Mouse (Mus musculus): ENCODE results near the gene 4930544D05Rik. TPM values are rescaled to one million over a fixed set of nuclear protein-coding genes. Genes with fewer than 3 reads are reported as not detected.
A peak's percentile ranks its signal among the peaks of the same experiment; 100 is the strongest.

Gene 4930544D05Rik
- total RNA-seq, 2 experiments from 2014 or later = not detected

- intact Hi-C loops (cut with DNase I) = no loop called here
- no peak for DNase-seq
Measured at GRCm38 (mm10) chr11:70638293-70638692, 22.6 kb downstream of the 4930544D05Rik start.

DNA sequence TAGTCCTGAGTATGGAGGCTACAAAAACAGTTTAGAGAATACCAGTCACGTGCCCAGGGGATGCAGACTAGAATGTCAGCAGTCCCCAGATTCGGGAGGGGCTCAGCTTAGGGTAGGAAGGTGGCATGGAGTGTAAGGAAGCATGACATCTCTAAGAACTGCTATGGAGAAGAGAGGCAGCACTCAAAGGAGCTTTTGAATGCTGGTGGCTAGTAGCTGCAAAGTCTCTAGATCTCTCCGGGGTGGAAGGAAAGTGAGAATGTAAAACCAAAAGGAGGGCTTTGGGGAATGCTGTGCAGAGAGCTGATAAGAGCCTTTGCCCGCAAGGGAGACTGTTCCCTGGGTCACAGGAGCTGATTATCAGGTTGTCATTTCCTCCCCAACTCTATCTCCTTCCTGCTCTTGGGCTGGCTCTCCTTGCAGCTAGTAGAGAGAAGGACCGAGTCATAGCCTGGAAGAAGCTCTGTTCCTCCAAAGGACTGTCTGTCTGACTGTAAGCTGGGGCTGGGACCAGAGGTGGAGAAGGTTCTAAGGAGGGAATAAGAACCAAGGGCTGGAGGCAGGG, 23.1 kb downstream of the 4930544D05Rik start, which contains the start of gene Gp1ba:
Gene Gp1ba, plus strand, starts transcription at position 409 of the 565 bp plus-strand sequence.
- intact Hi-C loops (cut with DNase I) = no loop called here
- no peak for DNase-seq

- no peak for DNase-seq
- intact Hi-C loops (cut with DNase I) = no loop called here
Measured at GRCm38 (mm10) chr11:70639976-70640375, 24.3 kb downstream of the 4930544D05Rik start.

DNA sequence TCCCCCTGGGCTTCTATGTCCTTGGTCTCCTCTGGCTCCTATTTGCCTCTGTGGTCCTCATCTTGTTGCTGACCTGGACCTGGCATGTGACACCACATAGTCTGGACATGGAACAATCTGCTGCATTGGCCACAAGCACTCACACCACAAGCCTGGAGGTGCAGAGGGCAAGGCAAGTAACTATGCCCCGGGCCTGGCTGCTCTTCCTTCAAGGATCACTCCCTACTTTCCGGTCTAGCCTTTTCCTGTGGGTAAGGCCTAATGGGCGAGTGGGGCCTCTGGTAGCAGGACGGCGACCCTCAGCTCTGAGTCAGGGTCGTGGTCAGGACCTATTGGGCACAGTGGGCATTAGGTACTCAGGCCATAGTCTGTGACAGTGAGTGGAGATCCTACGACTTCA, 25.6 kb downstream of the 4930544D05Rik start:
- DNase-seq = no peak
- intact Hi-C loops (cut with DNase I) = no loop called here

DNA sequence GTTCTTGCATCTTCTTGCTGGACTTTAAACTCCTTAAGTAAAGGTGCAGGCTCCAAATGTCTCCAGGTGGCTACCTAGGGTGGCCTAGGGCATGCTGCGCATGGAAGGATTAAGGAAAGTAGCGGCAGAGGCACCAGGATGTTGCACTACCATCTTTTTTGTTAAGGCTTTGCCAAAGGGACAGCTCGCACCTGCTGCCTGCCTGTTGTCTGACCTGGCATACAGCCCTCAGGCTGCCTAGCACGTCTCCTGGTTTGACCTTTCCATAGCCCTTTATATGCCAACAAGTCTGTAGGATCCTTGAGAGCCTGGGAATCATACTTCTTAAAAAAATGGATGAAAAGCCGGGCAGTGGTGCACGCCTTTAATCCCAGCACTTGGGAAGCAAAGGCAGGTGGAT, 27.4 kb downstream of the 4930544D05Rik start:
- no peak for DNase-seq
- intact Hi-C loops (cut with DNase I) = no loop called here

GRCm38 (mm10) chr11:70644564-70645103, 29.0 kb downstream of the 4930544D05Rik start:
- no peak for DNase-seq
- intact Hi-C loops (cut with DNase I) = no loop called here

GRCm38 (mm10) chr11:70645461-70646258, 30.0 kb downstream of the 4930544D05Rik start:
- intact Hi-C loops (cut with DNase I) = loop anchor here (2.0 kb wide), 1 partner anchor 55 kb away; the partner anchor contains the start of genes Inca1 and Kif1c
- DNase-seq = peak; percentile 44 to 50

- DNase-seq = peak in 1 of 2 experiments; percentile 32
- intact Hi-C loops (cut with DNase I) = loop anchor here (2.0 kb wide), 1 partner anchor 55 kb away; the partner anchor contains the start of genes Inca1 and Kif1c
Measured at GRCm38 (mm10) chr11:70646259-70646555, 30.6 kb downstream of the 4930544D05Rik start.

DNA sequence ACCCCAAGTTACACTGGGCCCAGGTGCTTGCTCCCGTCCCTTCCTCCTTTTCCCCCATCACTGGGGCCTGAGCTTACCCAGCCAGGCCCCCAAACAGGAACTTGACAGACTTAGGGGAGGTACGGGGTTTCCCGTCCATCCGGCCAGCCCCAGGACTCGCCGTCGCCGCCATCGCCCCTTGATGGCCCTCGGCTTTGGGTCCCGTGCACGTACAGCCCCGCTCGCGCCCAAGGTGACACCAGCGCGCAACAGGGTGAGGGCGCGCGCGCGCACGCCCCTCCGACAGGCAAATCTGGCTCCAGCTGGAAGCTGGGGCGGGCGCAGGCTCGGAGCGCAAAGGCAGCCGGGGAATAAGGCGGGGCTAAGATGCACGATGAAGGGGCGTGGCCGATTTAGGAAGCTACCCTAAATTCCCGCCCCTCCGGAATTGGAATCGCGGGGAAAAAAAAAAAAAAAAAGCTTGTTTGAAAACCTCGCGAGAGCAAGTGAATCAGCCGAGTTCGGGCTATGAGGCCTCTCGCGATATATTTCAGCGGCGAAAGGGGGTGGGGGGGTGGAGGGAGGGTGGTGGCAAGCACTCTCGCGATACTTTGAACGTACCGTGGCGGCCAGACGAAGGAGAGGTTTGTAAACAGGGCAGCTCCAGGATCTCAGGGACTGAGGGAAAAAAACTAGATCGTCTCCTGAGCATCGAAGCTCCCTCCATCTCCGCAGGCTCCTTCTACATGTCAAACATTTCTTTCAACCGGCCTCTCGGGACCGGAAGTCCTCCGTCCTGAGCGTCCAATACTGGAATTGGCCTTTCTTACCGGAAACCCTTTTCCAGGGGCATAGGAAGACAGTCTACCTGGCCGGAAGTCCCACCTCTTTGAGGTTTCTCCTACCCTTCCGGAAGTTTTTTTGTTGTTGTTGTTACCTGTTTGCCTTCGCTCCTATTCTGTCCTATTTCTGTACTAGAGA, 31.3 kb downstream of the 4930544D05Rik start, which contains the start of the genes Rnf167 and Slc25a11:
Gene Rnf167, plus strand, starts transcription at position 545 of the 960 bp plus-strand sequence.
Gene Slc25a11, minus strand, starts transcription at position 789 of the 960 bp plus-strand sequence.
- intact Hi-C loops (cut with DNase I) = loop anchor here (2.0 kb wide), 1 partner anchor 54 kb away; the partner anchor contains the start of genes Inca1 and Kif1c

DNA sequence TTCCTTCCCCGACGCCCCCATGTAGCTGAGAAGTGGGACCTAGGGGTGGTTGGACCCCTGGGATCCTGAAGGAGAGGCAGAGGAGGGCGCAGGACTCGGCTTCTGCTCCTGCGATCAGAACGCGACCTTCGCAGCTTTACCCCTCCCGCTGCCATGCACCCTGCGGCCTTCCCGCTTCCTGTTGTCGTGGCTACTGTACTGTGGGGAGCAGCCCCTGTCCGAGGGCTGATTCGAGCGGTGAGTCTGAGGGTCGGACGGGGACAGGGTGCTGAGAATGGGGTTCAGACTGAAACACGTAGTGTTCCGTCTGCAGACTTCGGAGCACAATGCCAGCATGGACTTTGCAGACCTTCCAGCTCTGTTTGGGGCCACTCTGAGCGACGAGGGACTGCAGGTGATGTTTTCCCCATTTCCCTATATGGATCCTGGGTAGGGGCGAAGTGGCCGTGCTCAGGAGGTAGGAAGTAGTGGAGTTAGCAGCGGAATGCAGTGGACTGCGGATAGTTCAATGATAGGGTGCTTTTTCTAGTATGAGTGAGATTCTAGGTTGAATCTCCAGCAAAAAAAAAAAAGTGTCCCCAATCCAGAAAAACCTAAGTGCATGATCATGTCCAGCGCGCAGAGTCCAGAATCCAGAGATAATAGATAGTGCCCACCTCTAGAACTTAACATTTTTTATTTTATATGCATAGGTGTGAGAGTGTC, 32.2 kb downstream of the 4930544D05Rik start:
- intact Hi-C loops (cut with DNase I) = loop anchor here (2.0 kb wide), 1 partner anchor 53 kb away; the partner anchor contains the start of genes Inca1 and Kif1c
- DNase-seq = peak in 1 of 2 experiments; percentile 47

More for the DNA sequence above, 31.3 kb downstream of the 4930544D05Rik start, which contains the start of the genes Rnf167 and Slc25a11:
- peak; percentile 97 to 98 for DNase-seq

DNA sequence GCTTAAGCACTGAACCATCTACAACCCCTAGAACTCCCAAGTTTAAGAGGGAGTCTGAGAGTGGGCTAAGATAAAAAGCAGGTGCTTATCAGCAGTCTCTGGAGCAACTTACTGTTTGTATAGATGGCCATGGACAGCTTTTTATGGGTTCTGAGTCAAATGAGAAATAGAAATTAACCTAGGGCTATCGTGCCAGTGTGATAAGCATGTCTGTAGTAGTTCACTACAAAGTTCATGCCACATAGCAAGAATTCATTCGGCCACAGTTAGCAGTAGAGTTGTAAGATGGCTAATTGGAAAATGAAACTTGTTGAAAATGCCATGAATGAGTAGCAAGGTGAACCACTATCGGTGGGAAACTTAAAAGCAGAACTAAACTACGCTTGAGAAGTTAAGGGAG, 32.9 kb downstream of the 4930544D05Rik start:
- intact Hi-C loops (cut with DNase I) = no loop called here
- no peak for DNase-seq

DNA sequence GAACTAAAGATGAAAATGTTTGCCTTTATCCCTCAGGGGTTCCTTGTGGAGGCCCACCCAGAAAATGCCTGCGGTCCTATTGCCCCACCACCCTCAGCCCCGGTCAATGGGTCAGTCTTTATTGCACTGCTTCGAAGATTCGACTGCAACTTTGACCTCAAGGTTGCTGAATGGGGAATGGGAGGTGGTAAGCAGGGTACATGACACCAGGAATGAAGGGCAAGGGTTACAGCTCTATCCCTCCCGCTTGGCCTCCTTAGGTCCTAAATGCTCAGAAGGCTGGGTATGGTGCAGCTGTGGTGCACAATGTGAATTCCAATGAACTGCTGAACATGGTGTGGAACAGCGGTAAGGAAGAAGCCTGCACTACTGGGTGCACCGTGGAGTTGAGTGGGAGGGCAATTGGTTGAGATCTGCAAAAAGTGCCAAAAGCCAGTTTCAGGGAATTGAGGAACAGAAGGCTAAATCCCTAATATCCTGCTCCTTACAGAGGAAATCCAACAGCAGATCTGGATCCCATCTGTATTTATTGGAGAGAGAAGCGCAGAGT, 33.6 kb downstream of the 4930544D05Rik start:
- DNase-seq = no peak
- intact Hi-C loops (cut with DNase I) = no loop called here

DNA sequence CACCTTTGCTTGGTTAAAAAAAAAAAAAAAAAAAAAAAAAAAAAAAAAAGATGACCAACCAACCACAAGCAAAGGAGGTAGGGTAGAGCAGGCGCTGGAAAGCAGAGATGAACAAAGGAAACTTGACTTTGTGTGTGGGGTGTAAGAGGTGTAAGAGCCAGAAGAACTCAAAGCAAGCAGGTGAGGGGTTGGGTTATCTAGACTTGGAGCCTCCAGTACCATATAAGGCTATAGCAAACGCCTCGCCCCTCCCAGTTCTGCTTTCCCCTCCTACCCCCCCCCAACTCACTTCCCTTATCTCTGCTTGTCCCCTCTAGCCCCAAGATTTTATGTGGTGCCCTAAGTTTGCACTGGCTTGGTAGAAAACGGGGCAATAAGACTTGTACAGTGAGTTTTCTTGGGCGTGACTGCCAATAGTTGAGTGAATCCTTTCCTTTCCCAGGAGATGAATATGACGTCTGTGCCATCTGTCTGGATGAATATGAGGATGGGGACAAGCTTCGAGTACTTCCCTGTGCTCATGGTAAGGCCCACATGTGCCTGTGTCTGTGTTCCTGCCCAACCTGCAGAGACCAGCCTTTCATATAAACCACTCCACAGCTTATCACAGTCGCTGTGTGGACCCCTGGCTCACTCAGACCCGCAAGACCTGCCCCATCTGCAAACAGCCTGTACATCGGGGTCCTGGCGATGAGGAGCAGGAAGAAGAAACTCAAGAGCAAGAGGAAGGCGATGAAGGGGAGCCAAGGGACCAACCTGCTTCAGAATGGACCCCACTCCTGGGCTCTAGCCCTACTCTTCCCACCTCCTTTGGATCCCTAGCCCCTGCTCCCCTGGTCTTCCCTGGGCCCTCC, 34.9 kb downstream of the 4930544D05Rik start:
- intact Hi-C loops (cut with DNase I) = no loop called here
- no peak for DNase-seq

DNA sequence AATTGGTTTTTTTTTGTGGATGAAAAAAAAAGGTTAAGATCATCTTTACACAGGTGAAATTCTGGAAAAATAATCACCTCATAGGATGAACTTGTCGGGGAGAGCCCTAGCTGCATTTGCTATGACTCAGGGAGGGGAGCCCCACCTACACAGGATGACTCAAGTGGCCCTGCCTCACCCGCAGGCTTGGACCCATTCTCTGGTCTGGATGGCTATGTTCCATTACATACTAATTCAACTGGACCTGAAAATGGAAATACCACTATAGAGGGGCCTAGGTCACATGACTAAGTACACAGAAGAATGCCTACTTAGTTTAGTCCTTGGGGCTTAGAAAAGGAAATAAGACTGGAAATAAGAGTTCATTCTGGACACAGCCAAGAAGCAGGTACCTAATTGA, 35.7 kb downstream of the 4930544D05Rik start:
- DNase-seq = peak in 1 of 2 experiments; percentile 12
- intact Hi-C loops (cut with DNase I) = no loop called here

- DNase-seq = peak in 1 of 2 experiments; percentile 32
- intact Hi-C loops (cut with DNase I) = no loop called here
Measured at GRCm38 (mm10) chr11:70652029-70652883, 36.6 kb downstream of the 4930544D05Rik start.

DNA sequence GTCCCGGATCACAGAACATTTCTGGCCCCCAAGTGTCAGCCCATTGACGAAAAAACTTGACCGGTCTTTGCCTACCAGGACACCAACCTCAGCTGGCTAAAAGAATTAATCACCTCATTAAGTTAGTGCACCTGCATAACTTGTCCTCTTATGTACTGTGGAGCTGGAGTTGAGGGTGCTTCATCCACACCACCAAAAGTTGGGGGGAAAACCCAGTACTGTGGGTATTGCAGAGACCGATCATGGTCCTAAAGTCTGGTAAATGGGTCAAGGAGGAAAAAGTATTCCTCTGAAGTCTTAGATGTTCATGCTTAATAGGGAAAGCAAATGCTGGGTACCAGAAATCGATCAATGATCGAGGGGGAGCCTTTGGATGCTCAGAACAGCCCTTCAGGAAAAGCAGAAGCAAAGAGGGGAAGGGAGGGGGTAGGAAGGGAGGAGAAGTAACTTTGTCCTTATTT, 37.3 kb downstream of the 4930544D05Rik start:
- peak in 1 of 2 experiments; percentile 32 for DNase-seq
- intact Hi-C loops (cut with DNase I) = no loop called here
